Mouse (Mus musculus) mouse trophoblast stem cell (cell line): ENCODE data around the gene Aldh5a1.

Experiments used
- in situ Hi-C, 2 experiments: fragments of 300-500 bp; cut with MseI, MboI; formaldehyde crosslinking; loops; 2 replicates in 1 of 2; 3 replicates in 1 of 2; pipeline ENCODE4 v1.15.1; 2025

Aldh5a1 gene

DNA sequence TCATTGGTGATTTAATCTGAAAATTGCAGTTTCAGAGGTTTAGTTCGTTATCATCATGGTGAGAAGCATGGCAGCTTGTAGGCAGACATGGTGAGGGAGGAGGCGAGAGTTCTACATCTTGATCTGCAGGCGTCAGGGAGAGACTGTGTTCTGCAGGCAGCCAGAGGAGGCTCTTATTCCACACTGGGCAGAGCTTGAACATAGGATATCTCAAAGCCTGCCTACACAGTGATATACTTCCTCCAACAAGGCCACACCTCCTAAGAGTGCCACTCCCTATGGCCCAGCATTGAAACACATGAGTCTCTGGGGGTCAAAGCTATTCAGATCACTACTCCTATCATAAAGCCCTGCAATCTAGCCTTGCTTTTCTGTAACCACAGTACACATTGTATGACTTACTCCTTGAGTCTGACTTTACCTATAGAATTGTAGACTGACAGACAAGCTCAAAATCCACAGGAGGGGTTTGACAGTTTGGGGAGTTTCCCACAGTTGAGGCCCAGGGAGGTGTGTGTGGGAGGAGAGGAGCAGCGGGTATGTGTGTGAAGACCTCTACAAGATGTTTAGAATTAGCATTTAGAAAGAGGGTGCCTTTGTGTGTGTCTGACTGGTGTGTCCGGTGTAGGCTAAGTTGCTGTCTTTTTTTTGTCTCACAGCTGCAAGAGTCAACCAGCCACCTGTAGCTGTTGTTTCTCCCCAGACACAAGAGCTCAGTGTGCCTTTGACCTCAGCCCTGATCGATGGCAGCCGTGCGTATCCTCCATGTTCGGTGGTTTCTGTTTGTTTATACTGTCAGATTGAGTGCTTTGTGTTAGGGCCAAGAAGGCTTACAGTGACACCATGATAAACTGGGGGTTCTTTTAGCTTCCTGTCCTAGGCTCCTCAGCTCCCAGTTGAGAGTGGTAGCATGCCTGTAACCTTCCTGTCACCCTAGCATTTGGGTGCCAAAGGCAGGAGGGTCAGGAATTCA, 70.7 kb downstream of the Aldh5a1 start:
- in situ Hi-C loops, result no loop called here

- in situ Hi-C loops, result no loop called here
These were observed 74.9 kb downstream of the Aldh5a1 start for GRCm38 (mm10) chr13:24862520-24862919.

DNA sequence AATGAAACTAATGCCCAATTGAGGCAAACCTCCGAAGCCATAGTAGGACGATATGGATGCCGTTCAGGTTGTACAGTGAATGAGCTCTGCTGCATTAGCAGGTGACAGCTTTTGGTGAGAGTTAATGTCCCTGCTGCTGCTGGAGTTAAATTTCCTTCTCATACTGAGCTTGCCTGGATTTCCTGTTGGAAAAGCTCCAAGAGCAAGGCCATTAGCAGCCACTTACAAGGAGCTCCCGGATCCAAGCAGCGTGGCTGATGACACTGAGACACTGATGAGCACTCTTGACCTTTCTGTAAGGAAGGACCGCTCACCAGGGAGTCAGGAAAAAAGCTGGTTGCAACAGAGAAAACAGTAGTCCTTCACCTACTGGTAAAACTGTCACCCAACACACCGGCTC, 75.4 kb downstream of the Aldh5a1 start:
- in situ Hi-C loops, result no loop called here

DNA sequence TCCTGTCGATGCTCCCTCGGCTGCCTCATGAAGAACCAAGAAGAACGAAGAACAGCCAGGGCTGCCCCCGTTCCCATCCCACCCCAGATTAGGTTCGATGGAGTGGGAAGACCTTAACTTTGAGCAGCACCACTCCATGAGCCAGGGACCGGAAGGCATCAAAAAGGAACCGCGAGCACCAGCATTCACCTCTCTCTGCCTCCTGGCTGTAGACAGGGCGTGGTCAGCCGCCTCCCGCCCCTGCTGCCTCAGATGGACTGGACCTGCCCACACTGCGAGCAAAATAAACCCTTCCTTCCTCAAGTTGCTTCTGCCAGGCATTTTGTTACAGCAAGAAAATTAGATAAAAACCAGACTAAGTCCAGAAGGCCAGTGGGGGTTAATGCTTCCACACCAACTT, 76.4 kb downstream of the Aldh5a1 start:
- in situ Hi-C loops, result no loop called here

DNA sequence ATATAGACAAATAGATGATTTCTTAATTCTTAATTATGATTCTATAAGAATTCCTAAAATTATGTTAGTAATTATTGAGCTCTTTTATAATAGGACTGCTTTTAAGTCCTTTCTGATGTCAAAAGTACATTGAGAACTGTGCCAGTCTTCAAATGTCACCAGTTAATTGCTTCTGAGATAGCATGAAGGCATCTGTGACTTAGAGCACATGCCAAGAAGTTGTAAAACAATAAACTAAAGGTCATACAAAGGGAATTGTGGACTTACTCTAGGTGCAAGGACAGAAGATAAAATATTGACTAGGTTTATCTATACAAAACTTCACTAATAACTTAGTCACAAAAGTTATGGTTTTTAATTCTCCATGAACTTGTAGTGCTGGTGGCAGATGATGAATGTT, 78.3 kb downstream of the Aldh5a1 start:
- in situ Hi-C loops, result no loop called here
